Mouse (Mus musculus): ENCODE measurements around the gene Gkap1. TPM values are rescaled to one million over a fixed set of nuclear protein-coding genes. Genes with fewer than 3 reads are reported as not detected.

The Gkap1 gene
- total RNA-seq (2021), result 10 to 100 TPM; 24.9 to 26.7 TPM
- long read RNA-seq, experiment 1, transcript Gkap1-201 (12 exons, 1,523 nt), result major isoform, 15 of 24 reads
- long read RNA-seq, experiment 1, partial matches to known transcripts, result 3 of 24 reads
- long read RNA-seq, experiment 1, other reads (novel, unspliced or antisense), result 6 of 24 reads
- long read RNA-seq, experiment 2, transcript Gkap1-201 (12 exons, 1,523 nt), result major isoform, 22 of 36 reads
- long read RNA-seq, experiment 2, partial matches to known transcripts, result 2 of 36 reads
- long read RNA-seq, experiment 2, other reads (novel, unspliced or antisense), result 12 of 36 reads

DNA sequence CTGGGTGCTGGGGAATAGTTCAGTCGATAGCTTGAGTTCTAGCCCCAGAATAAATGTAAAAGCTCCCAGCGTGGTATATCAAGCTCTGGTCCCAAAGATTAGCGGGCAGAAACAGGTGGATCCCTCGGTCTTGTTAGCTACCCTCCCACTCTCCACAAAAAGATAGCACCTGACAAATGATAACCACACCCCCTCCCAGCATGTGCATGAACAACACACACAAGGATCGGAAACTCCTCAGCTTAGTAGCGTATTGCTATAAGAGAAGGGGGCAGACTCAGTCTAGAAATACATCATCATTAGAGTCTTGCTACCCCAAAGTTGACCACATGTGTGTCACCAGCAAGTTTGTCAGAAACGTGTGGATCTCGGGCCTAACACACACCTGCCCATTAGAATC lies at the start of gene Gkap1:
Gene Gkap1 (minus strand): TSS at position 101 of the 400 bp plus-strand sequence.
- no peak for DNase-seq

DNA sequence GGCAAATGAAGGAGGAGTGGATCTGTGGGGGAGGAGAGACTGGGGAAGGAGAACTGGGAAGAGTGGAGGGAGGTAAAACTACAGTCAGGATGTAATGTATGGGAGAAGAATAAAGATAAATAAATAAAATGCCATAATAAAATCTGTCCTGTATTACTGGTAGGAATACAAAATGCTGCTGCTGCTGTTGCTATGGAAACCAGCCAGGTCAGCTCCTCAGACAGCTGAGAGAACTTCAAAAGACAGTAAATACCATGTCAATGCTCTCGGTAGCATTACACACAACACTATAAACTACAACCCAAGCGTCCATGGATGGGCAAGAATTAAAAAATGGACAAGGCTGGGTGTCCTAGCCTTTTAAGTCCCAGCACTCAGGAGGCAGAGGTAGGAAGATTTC lies 42.3 kb upstream of the Gkap1 start:
- no peak for DNase-seq

DNA sequence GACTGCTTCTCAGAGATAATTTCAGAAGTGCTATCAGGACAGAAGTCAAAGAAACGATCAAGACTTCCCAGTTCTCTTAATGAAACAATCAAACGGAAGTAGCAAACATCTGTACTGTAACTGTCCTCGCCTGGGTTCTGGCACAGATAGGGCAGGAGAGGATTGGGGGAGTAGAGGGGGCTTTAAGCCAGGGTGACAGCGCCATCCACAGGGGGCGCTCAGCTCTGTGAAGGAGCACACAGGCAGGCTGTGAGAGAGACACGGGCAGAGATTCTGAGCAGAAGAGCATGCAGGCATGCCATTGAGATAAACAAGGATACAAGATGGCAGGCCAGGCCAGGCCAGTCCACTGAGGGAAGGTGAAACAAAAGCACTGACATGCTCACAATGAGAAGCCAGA lies 39.5 kb upstream of the Gkap1 start:
- DNase-seq, result no peak

DNA sequence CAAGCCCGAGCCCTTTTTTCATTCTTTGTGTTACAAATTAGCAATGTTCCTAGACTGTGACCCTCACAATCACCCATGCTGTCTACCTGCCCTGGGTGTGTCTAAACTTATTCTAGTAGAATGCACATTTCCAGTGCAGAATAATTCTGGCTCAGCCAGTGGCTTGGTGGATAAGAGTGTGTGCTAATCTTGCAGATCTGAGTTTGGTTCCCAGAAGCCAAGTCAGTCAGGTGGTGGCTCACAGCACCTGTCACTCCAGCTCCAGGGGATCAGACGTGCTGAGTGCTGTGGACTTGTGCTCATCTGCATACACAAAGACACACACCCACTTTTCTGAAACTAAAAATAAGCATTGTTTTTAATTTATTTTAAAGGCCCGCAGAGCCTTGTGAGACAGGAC lies 38.3 kb upstream of the Gkap1 start:
- DNase-seq, result no peak

DNA sequence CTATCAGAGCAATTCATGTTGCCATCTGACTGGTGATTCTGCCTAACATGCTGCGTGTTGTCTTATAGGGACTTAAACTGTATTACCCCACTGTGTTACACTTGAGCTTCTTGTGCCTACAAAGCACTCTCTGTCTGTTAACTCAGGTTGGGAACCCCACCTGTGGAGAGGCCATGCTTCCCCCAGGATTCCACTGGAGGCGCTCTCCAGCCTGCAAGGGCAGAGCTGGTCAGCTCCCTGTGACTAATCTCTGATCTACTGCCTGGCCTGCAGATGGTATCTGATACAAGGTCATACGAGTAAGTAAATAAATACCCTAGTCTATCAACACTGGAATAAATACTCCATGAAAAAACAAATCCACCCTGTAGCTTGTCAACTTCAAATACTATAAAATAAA lies 35.9 kb upstream of the Gkap1 start:
- DNase-seq, result no peak

DNA sequence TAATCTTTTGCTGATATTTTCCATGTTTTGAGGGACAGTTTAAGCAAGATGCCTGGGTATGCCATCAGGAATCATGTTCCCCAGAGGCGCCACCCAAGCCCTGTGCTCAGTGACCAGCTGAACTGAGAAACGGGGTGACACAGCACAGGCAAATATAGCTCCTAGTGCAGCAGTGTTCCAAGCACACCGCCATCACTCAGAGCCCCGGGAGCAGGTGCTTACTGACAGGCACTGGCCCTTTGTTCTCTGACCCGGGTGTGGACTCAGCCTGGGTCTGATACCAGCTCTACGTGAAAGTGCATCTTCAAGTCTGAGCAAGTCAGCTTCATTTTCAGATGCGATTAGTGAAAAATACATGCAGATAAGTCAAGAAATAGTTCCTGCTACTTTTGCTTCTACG lies 34.0 kb upstream of the Gkap1 start:
- DNase-seq, result no peak

DNA sequence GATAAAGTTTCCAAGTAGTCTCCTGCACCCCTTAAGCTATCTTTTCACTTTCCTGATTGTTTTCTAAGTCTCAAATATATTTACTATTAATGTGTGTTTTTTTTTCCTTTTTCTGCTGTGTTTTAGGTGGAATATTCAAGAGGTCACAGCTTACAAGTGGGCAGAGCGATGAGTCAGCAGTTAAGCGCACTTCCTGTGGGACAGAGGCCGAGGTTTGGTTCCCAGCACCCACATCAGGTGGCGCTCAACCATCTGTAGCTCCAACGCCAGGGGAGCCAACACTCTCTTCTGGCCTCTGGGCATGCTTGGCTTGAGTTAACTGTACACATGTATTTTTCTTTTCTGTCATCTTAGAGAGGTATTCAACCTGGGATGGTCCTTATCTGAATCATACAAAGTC lies 32.0 kb upstream of the Gkap1 start:
- no peak for DNase-seq

DNA sequence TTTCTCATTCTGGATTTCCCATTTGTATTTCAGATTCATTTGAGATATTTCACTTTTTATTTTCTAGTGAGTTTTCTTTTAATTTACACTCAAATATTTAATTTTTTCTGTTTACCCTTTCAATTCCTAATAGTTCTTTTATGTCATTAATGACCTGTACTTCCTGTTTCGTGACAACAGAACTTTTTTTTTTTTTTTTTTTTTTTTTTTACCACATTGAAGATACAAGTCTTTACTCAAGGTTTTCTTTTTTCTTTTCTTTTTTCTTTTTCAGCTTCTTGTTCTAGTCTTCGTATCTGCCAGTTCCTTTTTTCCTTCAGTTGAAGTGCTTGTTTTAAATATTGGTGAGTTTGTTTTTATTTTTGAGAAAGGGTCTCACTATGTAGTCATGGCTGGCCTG lies 29.7 kb upstream of the Gkap1 start:
- DNase-seq, result no peak

DNA sequence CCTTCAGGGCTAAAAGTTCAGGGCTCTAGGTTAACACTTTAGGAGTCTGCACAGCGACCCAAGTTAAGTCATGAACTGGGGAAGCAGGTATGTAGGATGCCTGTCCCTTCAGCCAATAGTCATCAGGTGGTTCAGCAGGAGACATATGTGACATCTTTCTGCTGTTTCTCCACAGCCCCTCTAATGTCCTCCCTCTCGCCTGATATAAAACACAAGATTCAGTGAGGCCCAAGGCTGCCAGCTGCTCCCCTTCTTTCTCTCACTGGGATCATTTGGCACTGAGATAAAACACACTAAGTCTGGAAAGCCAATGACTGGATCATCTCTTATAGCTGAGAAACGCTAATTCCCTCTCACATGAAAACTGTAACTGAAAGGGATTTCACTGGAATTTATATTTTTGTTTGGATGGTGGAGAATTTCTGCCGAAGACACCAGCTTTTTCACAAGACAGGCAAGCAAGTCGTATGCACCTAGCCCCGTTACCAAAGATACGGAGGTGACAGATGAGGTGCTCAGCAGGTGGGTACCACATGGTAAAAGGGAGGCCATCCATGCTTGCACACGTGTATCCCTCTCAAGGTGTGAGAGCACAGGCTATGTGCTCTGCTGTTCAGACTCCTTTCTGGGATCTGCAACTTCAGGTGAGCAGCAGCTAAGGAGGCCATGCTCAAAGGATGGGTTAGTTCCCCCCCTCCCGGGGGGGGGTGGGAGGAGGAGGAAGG lies 27.1 kb upstream of the Gkap1 start:
- no peak for DNase-seq

DNA sequence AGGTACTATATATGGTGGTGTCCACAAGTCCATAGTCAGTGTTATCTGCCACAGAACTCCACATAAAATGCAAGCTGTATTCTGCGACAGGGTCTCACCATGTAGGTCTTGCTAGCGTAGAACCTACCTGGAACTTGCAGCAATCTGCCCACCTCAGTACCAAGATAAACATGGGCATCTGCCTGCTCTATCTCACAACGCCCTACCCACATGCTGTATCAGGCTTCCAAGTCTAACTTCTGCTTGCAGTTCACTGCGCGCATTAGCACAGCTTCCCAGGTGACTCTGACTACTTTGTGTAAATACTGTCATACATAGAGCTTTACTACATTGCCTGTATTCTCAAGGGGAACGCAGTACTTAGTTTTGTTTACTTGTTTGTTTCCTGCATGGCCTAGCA lies 26.5 kb upstream of the Gkap1 start:
- DNase-seq, result no peak

DNA sequence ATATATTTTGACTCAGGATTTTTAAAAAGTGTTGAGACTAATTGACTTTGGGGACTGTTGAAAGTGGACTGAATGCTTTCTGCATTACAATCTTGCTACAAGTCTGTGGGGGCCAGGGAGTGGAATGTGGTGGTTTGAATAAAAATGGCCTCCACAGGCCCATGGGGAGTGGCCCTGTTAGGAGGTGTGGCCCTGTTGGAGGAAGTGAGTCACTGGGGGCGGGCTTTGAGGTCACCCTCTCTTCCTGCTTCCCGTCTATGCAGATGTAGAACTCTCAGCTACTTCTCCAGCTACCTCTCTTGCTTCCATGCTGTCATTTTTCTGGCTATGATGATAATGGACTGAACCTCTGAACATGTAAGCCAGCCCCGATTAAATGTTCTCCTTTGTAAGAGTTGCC lies 23.3 kb upstream of the Gkap1 start:
- DNase-seq, result no peak

DNA sequence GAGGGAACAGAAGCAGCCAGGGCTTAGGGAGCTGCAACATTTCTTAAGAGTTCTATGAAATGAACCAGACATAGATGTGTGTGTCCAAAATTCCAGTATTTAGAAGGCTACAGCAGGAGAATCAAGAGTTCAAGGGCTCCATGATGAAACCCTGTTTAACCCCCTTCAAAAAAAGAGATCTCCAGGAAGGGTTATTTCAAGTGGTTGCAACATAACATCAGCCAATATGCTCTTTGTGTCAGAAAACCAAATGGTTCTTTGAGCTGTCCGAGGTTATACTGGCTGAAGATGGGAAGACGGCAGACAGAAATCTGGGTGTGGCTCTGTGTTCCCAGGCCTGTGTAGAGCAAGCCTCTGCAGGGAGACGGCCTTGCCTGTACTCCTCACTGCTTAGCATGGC lies 20.1 kb upstream of the Gkap1 start:
- DNase-seq, result no peak

DNA sequence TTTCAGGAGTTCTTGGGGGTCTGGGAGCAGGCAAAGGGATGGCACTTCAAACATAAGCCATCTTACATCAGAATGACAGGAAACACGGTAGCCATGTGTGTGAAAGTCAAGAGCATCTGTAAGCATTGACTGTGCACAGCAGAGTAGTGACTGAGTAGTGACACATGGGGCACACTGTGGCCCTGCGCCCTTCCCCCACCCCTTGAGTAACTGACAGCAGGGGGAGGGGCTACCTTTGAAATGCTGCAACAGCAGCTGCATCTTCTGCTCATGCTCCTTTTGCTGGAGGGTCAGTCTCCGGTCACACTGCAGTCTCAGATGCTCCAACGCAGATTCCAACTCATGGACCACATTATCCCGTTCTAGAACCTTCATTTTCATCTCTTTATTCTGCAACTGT lies 17.3 kb upstream of the Gkap1 start:
- DNase-seq, result no peak

DNA sequence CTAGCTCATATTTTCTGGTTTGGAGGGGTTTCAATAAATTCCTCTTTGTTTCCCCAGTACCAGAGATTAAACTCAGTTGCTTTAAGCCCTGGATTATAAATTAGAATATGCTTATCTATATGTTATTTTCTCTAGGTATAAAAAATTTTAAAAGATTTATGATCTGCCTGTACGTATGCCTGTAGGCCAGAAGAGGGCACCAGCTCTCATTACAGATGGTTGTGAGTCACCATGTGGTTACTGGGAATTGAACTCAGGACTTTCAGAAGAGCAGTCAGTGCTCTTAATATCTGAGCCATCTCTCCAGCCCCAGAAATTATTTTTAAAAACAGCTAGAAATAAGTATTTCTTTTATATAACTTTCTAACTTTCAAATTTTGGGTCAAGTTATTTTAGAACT lies 13.8 kb upstream of the Gkap1 start:
- DNase-seq, result no peak

DNA sequence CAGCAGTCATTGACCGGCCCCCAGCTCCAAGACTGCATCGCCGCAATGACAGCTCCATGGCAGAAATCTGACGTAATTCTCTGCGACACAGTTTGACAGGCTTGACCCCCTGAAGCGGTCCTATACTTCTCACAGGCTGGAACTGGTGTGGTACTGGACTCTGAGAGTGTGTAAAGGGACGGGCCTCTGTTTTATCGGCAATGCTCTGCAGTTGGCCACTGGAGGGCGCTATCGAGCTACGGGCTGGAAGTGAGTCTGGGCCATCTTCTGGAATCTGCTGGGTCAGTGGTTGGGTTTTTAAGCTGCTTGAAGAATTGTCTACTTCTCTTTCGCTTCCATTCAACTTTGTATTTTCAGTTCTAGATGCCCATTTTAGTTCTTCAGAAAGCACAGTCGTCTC lies 12.3 kb upstream of the Gkap1 start:
- peak; percentile 95 for DNase-seq

DNA sequence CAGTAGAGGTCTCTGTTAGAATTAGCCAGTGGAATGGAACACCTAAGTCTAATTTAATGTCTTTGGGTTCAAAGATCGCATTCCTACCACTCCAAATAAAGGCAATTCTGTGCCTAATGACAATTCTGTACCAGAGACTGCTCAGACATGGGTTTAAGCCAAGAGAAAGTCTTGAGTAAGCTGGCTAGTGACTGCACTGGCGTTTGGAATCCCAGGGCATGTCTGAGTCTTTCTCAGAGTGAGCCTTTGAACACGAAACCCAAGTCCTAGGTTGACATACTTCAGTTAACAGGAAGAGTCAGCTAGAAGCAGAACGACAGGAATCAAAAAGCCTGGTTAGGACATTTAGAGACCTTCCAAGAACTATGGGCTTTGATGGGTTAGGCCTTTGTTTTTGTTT lies 8.0 kb upstream of the Gkap1 start:
- no peak for DNase-seq

DNA sequence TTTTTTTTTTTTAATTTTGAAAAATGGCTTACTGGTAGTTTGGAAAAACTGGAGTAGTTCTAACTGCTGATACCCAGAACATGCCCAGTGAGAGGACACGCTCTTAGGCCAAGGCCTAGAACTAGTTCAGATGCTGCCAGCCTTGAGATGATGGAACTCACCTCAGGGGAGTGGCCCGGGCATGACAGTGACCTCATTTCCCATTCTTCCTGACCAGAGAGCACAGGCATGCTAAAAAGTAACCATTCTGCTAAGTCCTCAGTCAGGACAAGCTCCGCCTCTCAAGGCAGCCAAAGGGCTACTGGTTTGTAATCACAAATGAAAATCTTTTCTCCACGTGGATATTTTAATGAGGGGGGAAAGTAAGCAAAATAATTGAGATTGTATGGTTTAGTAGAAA lies 6.4 kb upstream of the Gkap1 start:
- DNase-seq, result no peak

DNA sequence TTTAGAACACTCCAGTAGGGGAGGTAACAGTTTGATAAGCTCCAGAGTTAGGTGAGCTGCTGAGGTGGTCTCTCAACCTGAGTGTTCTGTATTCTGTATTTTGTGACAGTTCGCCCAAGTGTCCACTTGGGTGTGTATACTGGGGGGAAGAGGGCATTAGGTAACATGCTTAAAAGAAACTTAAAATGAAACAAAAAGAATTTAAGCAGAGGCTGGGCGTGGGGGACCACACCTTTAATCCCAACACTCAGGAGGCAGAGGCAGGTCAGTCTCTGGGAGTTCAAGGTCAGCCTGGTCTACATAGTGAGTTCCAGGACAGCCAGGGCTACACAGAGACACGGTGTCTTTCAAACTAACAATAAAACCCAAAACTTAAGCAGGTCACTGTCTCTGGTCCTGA lies 5.0 kb upstream of the Gkap1 start:
- no peak for DNase-seq

DNA sequence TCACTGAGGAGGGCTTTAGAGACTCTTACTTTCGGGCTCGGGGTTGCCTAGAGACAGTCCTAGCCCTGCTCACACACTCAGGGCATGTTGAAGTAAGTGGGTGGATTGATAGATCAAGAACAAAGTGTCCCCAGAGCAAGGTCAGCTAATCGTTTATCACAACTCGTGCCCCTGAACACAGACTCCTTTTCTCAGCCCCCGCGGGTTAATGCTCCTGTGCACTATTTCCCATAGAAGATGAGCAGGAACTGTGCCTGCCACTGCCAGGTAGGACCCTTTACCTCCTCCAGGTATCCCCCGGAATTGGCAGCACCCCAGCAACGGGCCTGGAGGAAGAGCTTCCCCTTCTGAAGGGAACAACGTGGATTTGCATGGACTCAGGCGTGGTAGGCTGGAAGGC lies 757 bp upstream of the Gkap1 start:
- DNase-seq, result no peak

DNA sequence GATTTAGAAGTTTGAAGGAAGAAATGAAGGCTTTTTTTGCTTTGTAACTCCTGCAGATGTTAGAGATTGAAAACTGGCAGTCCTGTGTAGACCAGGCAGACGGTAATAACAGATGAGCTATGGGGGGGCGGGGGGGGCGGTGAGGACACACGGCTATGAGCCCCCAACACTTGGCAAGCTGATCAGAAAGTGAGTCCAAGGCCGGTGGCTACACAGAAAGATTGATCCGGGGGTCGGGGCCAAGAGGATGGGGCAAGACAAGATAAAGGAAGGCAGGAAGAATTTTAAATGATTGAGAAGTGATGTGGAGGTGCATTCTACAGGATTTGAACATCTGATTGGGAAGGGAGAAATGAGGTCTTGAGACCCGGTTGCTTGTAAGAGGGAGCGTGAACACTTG lies 423 bp downstream of the Gkap1 start:
- no peak for DNase-seq

DNA sequence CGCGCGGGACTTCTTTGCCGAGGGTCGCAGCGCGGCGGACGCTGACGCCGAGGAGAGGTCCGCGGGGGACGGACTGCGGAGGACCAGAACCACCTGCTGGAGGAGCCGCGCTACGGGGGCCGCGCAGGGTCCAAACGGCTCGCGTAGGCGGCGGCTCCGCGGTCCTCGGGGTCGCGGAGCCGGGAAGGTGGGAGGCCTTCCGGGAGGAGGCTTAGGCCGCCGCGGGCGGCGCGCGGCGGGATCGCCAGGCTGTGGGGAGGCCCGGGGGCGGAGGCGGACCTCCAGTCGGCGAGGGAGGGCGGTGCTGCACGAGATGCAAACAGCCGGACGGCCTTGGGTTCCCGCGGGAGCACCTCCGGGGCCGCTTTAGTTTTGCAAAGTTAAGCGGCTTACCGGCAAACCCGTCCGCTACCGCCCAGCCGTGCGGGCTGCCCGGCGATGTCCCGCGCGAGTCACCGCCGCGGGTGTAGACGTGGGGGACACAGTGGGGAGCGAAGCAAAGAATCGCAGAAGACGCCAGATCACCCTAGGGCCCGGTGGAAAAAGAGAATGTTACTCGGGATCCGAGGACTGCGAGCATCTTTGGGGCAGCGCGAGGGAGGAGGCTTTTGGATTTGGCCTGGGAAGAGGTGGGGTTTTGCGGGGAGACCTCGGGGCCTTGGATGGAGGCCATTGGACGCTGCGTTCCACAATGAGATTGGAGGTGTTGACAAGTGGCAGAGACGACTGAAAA lies 1.1 kb downstream of the Gkap1 start:
- DNase-seq, result peak; percentile 78

DNA sequence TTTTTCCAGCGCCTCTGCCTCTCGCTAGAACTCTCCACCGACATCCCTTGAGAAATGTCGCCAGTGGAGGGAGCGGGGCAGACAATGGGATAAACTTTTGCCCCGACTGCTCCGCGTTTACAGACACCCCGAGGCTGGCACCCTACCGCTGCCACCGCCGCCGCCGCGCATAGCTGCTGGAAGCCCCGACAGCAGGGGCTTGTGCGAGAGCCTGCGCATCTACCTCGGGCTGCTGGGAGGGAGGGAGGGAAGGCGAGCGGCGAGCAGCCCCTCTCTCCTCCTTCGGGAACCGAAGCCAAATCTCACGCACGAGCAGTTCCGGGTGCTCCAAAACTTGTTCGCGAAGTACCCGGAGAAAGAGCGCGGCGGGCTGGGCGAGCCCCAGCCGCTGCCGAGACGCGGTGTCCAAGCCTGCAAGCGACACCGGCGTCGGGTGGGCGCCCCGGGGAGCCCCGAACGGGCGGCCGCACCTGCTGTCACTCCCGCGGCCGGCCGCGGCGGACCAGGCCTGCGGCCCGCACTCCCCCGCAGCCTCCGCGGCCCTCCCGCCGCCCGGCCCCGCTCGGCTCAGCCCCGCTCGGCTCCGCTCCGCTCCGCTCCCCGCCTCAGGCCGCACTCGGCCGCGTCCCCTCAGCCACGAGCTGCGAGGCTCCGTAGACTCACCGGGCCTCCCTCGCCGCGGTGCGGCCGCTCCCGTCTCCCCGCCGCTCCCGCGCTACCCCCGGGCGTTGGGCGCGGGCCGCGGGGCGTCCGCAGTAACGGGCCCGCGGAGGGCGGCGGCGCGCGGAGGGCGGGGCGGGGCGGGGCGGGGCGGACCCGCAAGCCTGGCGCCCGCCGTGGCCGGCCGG lies 1.9 kb downstream of the Gkap1 start:
- DNase-seq, result peak; percentile 47

DNA sequence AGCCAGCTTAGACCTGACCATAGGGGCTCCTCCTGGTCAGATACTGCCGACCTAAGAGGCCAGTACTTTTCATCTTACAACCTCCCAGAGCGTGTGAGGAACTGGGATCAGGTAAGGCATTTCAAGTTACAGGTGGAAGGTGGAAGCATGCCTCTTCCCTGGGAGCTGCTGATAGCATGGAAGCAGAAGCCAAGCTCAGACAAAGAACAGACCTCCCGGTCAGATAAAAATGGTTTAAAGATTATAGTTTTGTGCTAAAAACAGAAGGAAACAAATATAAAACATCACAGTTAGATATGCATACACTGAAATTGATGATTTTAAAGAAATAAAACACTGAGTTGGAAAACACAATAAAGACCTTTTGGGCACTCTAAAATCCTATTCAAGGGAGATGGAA lies 8.6 kb downstream of the Gkap1 start:
- no peak for DNase-seq

Data from gastrocnemius, postnatal 10 days (tissue).